Mouse (Mus musculus) neural tube, embryonic 15.5 days (tissue): ENCODE results near the gene Ankrd22. TPM values are rescaled to one million over a fixed set of nuclear protein-coding genes. Genes with fewer than 3 reads are reported as not detected.
A peak's percentile ranks its signal among the peaks of the same experiment; 100 is the strongest.

Source experiments
- ATAC-seq: fragments of 200-750 bp; cut with Nextera tagmentation; 2 replicates; pipeline ENCODE4 v1.8.0; 2017; ENCODE audit warnings: mild to moderate bottlenecking, moderate TSS enrichment, moderate library complexity; ENCODE audit not compliant: low FRiP score
- H3K27ac ChIP-seq: fragments of 300-500 bp; sonication (generic); replicated peaks from 2 replicates; pipeline ENCODE4 v1.5.1; 2015; ENCODE audit warnings: mild to moderate bottlenecking, inconsistent platforms
- H3K27me3 ChIP-seq: fragments of 300-500 bp; sonication (generic); replicated peaks from 2 replicates; pipeline ENCODE4 v1.6.1; 2015; ENCODE audit warnings: inconsistent platforms
- H3K36me3 ChIP-seq: fragments of 300-500 bp; sonication (generic); 2 replicates; pipeline ENCODE4 v1.6.1; 2015; ENCODE audit warnings: inconsistent platforms
- H3K4me1 ChIP-seq: fragments of 300-500 bp; sonication (generic); 2 replicates; pipeline ENCODE4 v1.6.1; 2015; ENCODE audit warnings: inconsistent platforms
- H3K4me2 ChIP-seq: fragments of 300-500 bp; sonication (generic); 2 replicates; pipeline ENCODE4 v1.6.1; 2015; ENCODE audit warnings: inconsistent platforms, mild to moderate bottlenecking, moderate library complexity
- H3K4me3 ChIP-seq: fragments of 300-500 bp; sonication (generic); replicated peaks from 2 replicates; pipeline ENCODE4 v1.5.1; 2015; ENCODE audit warnings: mild to moderate bottlenecking, inconsistent platforms
- H3K9ac ChIP-seq: fragments of 300-500 bp; sonication (generic); replicated peaks from 2 replicates; pipeline ENCODE4 v1.6.1; 2015; ENCODE audit warnings: mild to moderate bottlenecking, inconsistent platforms
- H3K9me3 ChIP-seq: fragments of 300-500 bp; sonication (generic); replicated peaks from 2 replicates; pipeline ENCODE4 v1.6.1; 2016; ENCODE audit warnings: inconsistent platforms
- WGBS: fragments of 180-500 bp; shearing (Covaris S2); methylation state at CpG from one replicate; pipeline ENCODE4 v1.1.7; 2015; ENCODE audit warnings: mixed read lengths; 5-methylcytosine and 5-hydroxymethylcytosine counted together
- polyA plus RNA-seq: library from polyadenylated mRNA; unstranded; fragments of >200 nt; fragmentation: Nextera tagmentation; extraction: Ambion mirVana; gene quantifications from 2 replicates; pipeline ENCODE4 v1.2.1, GENCODE M21; 2015

The Ankrd22 gene
- polyA plus RNA-seq, 1 experiment from 2014 or later = not detected

- Histone ChIP-seq H3K4me1 (peaks cover 10% of the 10 kb centered on the region; the same call in 1 of the 2 replicates), H3K9me3 (no peaks in the 10 kb centered on the region), H3K27me3 (no peaks in the 10 kb centered on the region), H3K36me3 (no peaks in the 10 kb centered on the region), H3K9ac (no peak overlapping the region), H3K4me2 (no peak overlapping the region), H3K27ac (no peak overlapping the region), H3K4me3 (no peak overlapping the region)
- ATAC-seq = no peak
- 100% methylated on average over 1 of the region's 1 CpGs for WGBS
Measured at GRCm38 (mm10) chr19:34198066-34198465, 32.2 kb upstream of the Ankrd22 start.

GRCm38 (mm10) chr19:34195031-34195430 lies 29.2 kb upstream of the Ankrd22 start:
- Histone ChIP-seq H3K4me2 (no peak overlapping the region), H3K36me3 (no peaks in the 10 kb centered on the region), H3K9ac (no peak overlapping the region), H3K4me3 (no peak overlapping the region), H3K27ac (no peak overlapping the region), H3K9me3 (no peaks in the 10 kb centered on the region), H3K27me3 (no peaks in the 10 kb centered on the region), H3K4me1 (peaks cover 19% of the 10 kb centered on the region)
- no peak for ATAC-seq
- 77% methylated on average over 2 of the region's 2 CpGs for WGBS

GRCm38 (mm10) chr19:34194132-34194745 lies 28.4 kb upstream of the Ankrd22 start:
- no peaks in the 10 kb centered on the region for H3K36me3 ChIP-seq
- ATAC-seq = no peak
- H3K4me3 ChIP-seq = peak overlapping the region; percentile 86
- no peaks in the 10 kb centered on the region for H3K9me3 ChIP-seq
- H3K27ac ChIP-seq = no peak overlapping the region
- 90% methylated on average over 6 of the region's 6 CpGs for WGBS
- peaks cover 19% of the 10 kb centered on the region for H3K4me1 ChIP-seq
- H3K9ac ChIP-seq = no peak overlapping the region
- H3K4me2 ChIP-seq = peak overlapping the region; percentile 86
- no peaks in the 10 kb centered on the region for H3K27me3 ChIP-seq

GRCm38 (mm10) chr19:34193683-34194082 lies 27.8 kb upstream of the Ankrd22 start:
- peak overlapping the region; percentile 86 for H3K4me3 ChIP-seq

GRCm38 (mm10) chr19:34193149-34193548 lies 27.3 kb upstream of the Ankrd22 start:
- no peaks in the 10 kb centered on the region for H3K27me3 ChIP-seq
- peaks cover 19% of the 10 kb centered on the region for H3K4me1 ChIP-seq
- WGBS = 8% methylated on average over 9 of the region's 9 CpGs
- no peaks in the 10 kb centered on the region for H3K36me3 ChIP-seq
- peak overlapping the region; percentile 88; the same call in 1 of the 2 replicates for H3K27ac ChIP-seq
- peak overlapping the region; percentile 86 for H3K4me3 ChIP-seq
- peak overlapping the region; percentile 86 for H3K4me2 ChIP-seq
- peak; percentile 34; the same call in 1 of the 2 replicates for ATAC-seq
- no peaks in the 10 kb centered on the region for H3K9me3 ChIP-seq
- H3K9ac ChIP-seq = peak overlapping the region; percentile 82; the same call in 1 of the 2 replicates

More at GRCm38 (mm10) chr19:34193683-34194082, 27.8 kb upstream of the Ankrd22 start:
- no peak overlapping the region for H3K27ac ChIP-seq
- no peaks in the 10 kb centered on the region for H3K9me3 ChIP-seq
- 64% methylated on average over 9 of the region's 9 CpGs for WGBS
- no peak for ATAC-seq
- no peaks in the 10 kb centered on the region for H3K27me3 ChIP-seq
- H3K36me3 ChIP-seq = no peaks in the 10 kb centered on the region
- 0 out of 2 replicates have a peak overlapping the region, but pooled peaks have one; percentile 82 for H3K9ac ChIP-seq
- peak overlapping the region; percentile 86 for H3K4me2 ChIP-seq
- H3K4me1 ChIP-seq = peaks cover 19% of the 10 kb centered on the region

GRCm38 (mm10) chr19:34192008-34192963 lies 26.4 kb upstream of the Ankrd22 start, which contains the start of gene Stambpl1:
Gene Stambpl1 (plus strand): TSS chr19:34192229.
- H3K4me1 ChIP-seq = peaks cover 19% of the 10 kb centered on the region
- ATAC-seq = peak; percentile 90
- H3K27ac ChIP-seq = peak within 1 kb of the TSS; percentile 88
- H3K4me2 ChIP-seq = peak within 1 kb of the TSS; percentile 86
- under 1% methylated on average over 62 of the region's 62 CpGs for WGBS
- no peaks in the 10 kb centered on the region for H3K9me3 ChIP-seq
- peak within 1 kb of the TSS; percentile 86 for H3K4me3 ChIP-seq
- H3K9ac ChIP-seq = peak within 1 kb of the TSS; percentile 82
- H3K36me3 ChIP-seq = no peaks in the 10 kb centered on the region
- H3K27me3 ChIP-seq = no peaks in the 10 kb centered on the region

- Histone ChIP-seq H3K27ac (peak overlapping the region; percentile 88), H3K4me3 (peak overlapping the region; percentile 86), H3K4me2 (peak overlapping the region; percentile 86), H3K4me1 (peaks cover 19% of the 10 kb centered on the region), H3K36me3 (no peaks in the 10 kb centered on the region), H3K27me3 (no peaks in the 10 kb centered on the region), H3K9ac (peak overlapping the region; percentile 82), H3K9me3 (no peaks in the 10 kb centered on the region)
- peak; percentile 45 for ATAC-seq
- 22% methylated on average over 10 of the region's 10 CpGs for WGBS
Measured at GRCm38 (mm10) chr19:34191645-34192007, 25.8 kb upstream of the Ankrd22 start.

- WGBS = 92% methylated on average over 4 of the region's 4 CpGs
- Histone ChIP-seq H3K27me3 (no peaks in the 10 kb centered on the region), H3K9me3 (no peaks in the 10 kb centered on the region), H3K4me1 (peaks cover 8% of the 10 kb centered on the region), H3K4me2 (no peak overlapping the region), H3K4me3 (no peak overlapping the region), H3K9ac (no peak overlapping the region), H3K27ac (no peak overlapping the region), H3K36me3 (no peaks in the 10 kb centered on the region)
- ATAC-seq = no peak
Measured at GRCm38 (mm10) chr19:34186845-34187244, 21.0 kb upstream of the Ankrd22 start.

- no peaks in the 10 kb centered on the region for H3K9me3 ChIP-seq
- H3K4me2 ChIP-seq = no peak overlapping the region
- H3K4me1 ChIP-seq = no peaks in the 10 kb centered on the region
- no peaks in the 10 kb centered on the region for H3K36me3 ChIP-seq
- 58% methylated on average over 5 of the region's 5 CpGs for WGBS
- ATAC-seq = no peak
- no peak overlapping the region for H3K9ac ChIP-seq
- H3K27me3 ChIP-seq = no peaks in the 10 kb centered on the region
- no peak overlapping the region for H3K27ac ChIP-seq
- H3K4me3 ChIP-seq = no peak overlapping the region
Measured at GRCm38 (mm10) chr19:34182490-34182889, 16.6 kb upstream of the Ankrd22 start.

GRCm38 (mm10) chr19:34181234-34181633 lies 15.4 kb upstream of the Ankrd22 start:
- Histone ChIP-seq H3K9ac (no peak overlapping the region), H3K36me3 (no peaks in the 10 kb centered on the region), H3K4me2 (no peak overlapping the region), H3K9me3 (no peaks in the 10 kb centered on the region), H3K4me3 (no peak overlapping the region), H3K27ac (no peak overlapping the region), H3K4me1 (no peaks in the 10 kb centered on the region), H3K27me3 (no peaks in the 10 kb centered on the region)
- 91% methylated on average over 3 of the region's 3 CpGs for WGBS
- no peak for ATAC-seq

GRCm38 (mm10) chr19:34180316-34180715 lies 14.5 kb upstream of the Ankrd22 start:
- Histone ChIP-seq H3K27me3 (no peaks in the 10 kb centered on the region), H3K9ac (no peak overlapping the region), H3K36me3 (no peaks in the 10 kb centered on the region), H3K4me2 (no peak overlapping the region), H3K4me1 (no peaks in the 10 kb centered on the region), H3K27ac (no peak overlapping the region), H3K9me3 (no peaks in the 10 kb centered on the region), H3K4me3 (no peak overlapping the region)
- no peak for ATAC-seq
- 82% methylated on average over 2 of the region's 2 CpGs for WGBS
